Mouse (Mus musculus) hindbrain, embryonic 10.5 days (tissue): ENCODE measurements around the gene Inpp4b. TPM values are rescaled to one million over a fixed set of nuclear protein-coding genes. Genes with fewer than 3 reads are reported as not detected.
"Not testable (repeated sequence)": the region's sequence is repeated elsewhere in the genome, so short reads cannot be mapped to it uniquely, and the experiment has no call there.

Experiments
- DNase-seq: peaks from one replicate; pipeline ENCODE4 v3.0.0-alpha.2; 2017; ENCODE audit warnings: low spot score
- H3K27ac ChIP-seq: fragments of 300-500 bp; sonication (generic); 2 replicates; pipeline ENCODE4 v1.5.1; 2016; ENCODE audit warnings: mild to moderate bottlenecking, moderate library complexity
- H3K27me3 ChIP-seq: fragments of 300-500 bp; sonication (generic); 2 replicates; pipeline ENCODE4 v1.6.1; 2016; ENCODE audit warnings: mild to moderate bottlenecking; ENCODE audit not compliant: poor library complexity, insufficient read depth, severe bottlenecking
- H3K36me3 ChIP-seq: fragments of 300-500 bp; sonication (generic); 2 replicates; pipeline ENCODE4 v1.6.1; 2016; ENCODE audit warnings: mild to moderate bottlenecking, moderate library complexity
- H3K4me1 ChIP-seq: fragments of 300-500 bp; sonication (generic); replicated peaks from 2 replicates; pipeline ENCODE4 v1.6.1; 2016; ENCODE audit warnings: mild to moderate bottlenecking
- H3K4me3 ChIP-seq: fragments of 300-500 bp; sonication (generic); 2 replicates; pipeline ENCODE4 v1.5.1; 2016; ENCODE audit warnings: mild to moderate bottlenecking, moderate library complexity
- H3K9me3 ChIP-seq: fragments of 300-500 bp; sonication (generic); 2 replicates; pipeline ENCODE4 v1.6.1; 2016; ENCODE audit warnings: mild to moderate bottlenecking, moderate library complexity
- WGBS: fragments of 180-500 bp; shearing (Covaris S2); methylation state at CpG from one replicate; pipeline ENCODE4 v1.1.7; 2016; 5-methylcytosine and 5-hydroxymethylcytosine counted together
- polyA plus RNA-seq: library from polyadenylated mRNA; unstranded; fragments of >200 nt; fragmentation: Nextera tagmentation; extraction: Ambion mirVana; gene quantifications from 2 replicates; pipeline ENCODE4 v1.2.1, GENCODE M21; 2016

Gene Inpp4b
- polyA plus RNA-seq, 1 experiment from 2014 or later, result 3.0 TPM

GRCm38 (mm10) chr8:81893292-81893691 lies 550.9 kb downstream of the Inpp4b start:
- Histone ChIP-seq H3K9me3 (0 out of 2 replicates have a peak, but pooled peaks cover 3% of the 10 kb centered on the region), H3K36me3 (no peaks in the 10 kb centered on the region), H3K27me3 (no peaks in the 10 kb centered on the region), H3K4me1 (no peaks in the 10 kb centered on the region), H3K27ac (no peak overlapping the region), H3K4me3 (no peak overlapping the region)
- DNase-seq, result no peak
- WGBS, result 88% methylated on average over 1 of the region's 1 CpGs

GRCm38 (mm10) chr8:81946812-81947211 lies 604.5 kb downstream of the Inpp4b start:
- Histone ChIP-seq H3K27me3 (no peaks in the 10 kb centered on the region), H3K4me3 (no peak overlapping the region), H3K36me3 (no peaks in the 10 kb centered on the region), H3K27ac (no peak overlapping the region), H3K9me3 (no peaks in the 10 kb centered on the region), H3K4me1 (no peaks in the 10 kb centered on the region)
- WGBS, result 96% methylated on average over 5 of the region's 5 CpGs
- DNase-seq, result no peak

GRCm38 (mm10) chr8:81953101-81953500 lies 610.7 kb downstream of the Inpp4b start:
- 87% methylated on average over 2 of the region's 2 CpGs for WGBS
- Histone ChIP-seq H3K9me3 (no peaks in the 10 kb centered on the region), H3K27me3 (no peaks in the 10 kb centered on the region), H3K4me3 (no peak overlapping the region), H3K4me1 (no peaks in the 10 kb centered on the region), H3K36me3 (no peaks in the 10 kb centered on the region), H3K27ac (no peak overlapping the region)
- DNase-seq, result no peak

- no peak overlapping the region for H3K4me3 ChIP-seq
- H3K27ac ChIP-seq, result no peak overlapping the region
- no peaks in the 10 kb centered on the region for H3K9me3 ChIP-seq
- peak; percentile 6 for DNase-seq
- no peaks in the 10 kb centered on the region for H3K36me3 ChIP-seq
- WGBS, result 66% methylated on average over 8 of the region's 8 CpGs
- no peaks in the 10 kb centered on the region for H3K4me1 ChIP-seq
- no peaks in the 10 kb centered on the region for H3K27me3 ChIP-seq
Observed at GRCm38 (mm10) chr8:81985128-81985665, 642.8 kb downstream of the Inpp4b start.

GRCm38 (mm10) chr8:81992966-81993365 lies 650.6 kb downstream of the Inpp4b start:
- no peaks in the 10 kb centered on the region for H3K36me3 ChIP-seq
- H3K27me3 ChIP-seq, result no peaks in the 10 kb centered on the region
- no peaks in the 10 kb centered on the region for H3K4me1 ChIP-seq
- DNase-seq, result no peak
- H3K4me3 ChIP-seq, result no peak overlapping the region
- no peak overlapping the region for H3K27ac ChIP-seq
- H3K9me3 ChIP-seq, result no peaks in the 10 kb centered on the region
- 94% methylated on average over 3 of the region's 3 CpGs for WGBS

- H3K4me1 ChIP-seq, result no peaks in the 10 kb centered on the region
- no peak overlapping the region for H3K4me3 ChIP-seq
- no peak overlapping the region for H3K27ac ChIP-seq
- 87% methylated on average over 3 of the region's 3 CpGs for WGBS
- H3K36me3 ChIP-seq, result no peaks in the 10 kb centered on the region
- H3K9me3 ChIP-seq, result no peaks in the 10 kb centered on the region
- no peak for DNase-seq
- no peaks in the 10 kb centered on the region for H3K27me3 ChIP-seq
Observed at GRCm38 (mm10) chr8:81996239-81996638, 653.9 kb downstream of the Inpp4b start.

- H3K36me3 ChIP-seq, result no peaks in the 10 kb centered on the region
- no peaks in the 10 kb centered on the region for H3K9me3 ChIP-seq
- no peak overlapping the region for H3K4me3 ChIP-seq
- WGBS, result 90% methylated on average over 1 of the region's 1 CpGs
- H3K27ac ChIP-seq, result no peak overlapping the region
- no peak for DNase-seq
- H3K27me3 ChIP-seq, result no peaks in the 10 kb centered on the region
- no peaks in the 10 kb centered on the region for H3K4me1 ChIP-seq
Observed at GRCm38 (mm10) chr8:81996823-81997222, 654.5 kb downstream of the Inpp4b start.

GRCm38 (mm10) chr8:82004158-82004557 lies 661.8 kb downstream of the Inpp4b start:
- Histone ChIP-seq H3K27me3 (no peaks in the 10 kb centered on the region), H3K9me3 (no peaks in the 10 kb centered on the region), H3K36me3 (no peaks in the 10 kb centered on the region), H3K4me1 (no peaks in the 10 kb centered on the region), H3K27ac (no peak overlapping the region), H3K4me3 (no peak overlapping the region)
- WGBS, result 91% methylated on average over 4 of the region's 4 CpGs
- no peak for DNase-seq

GRCm38 (mm10) chr8:82005466-82005865 lies 663.1 kb downstream of the Inpp4b start:
- no peak for DNase-seq
- Histone ChIP-seq H3K36me3 (no peaks in the 10 kb centered on the region), H3K27me3 (no peaks in the 10 kb centered on the region)

GRCm38 (mm10) chr8:82017792-82018191 lies 675.4 kb downstream of the Inpp4b start:
- H3K4me3 ChIP-seq, result no peak overlapping the region
- no peaks in the 10 kb centered on the region for H3K9me3 ChIP-seq
- 90% methylated on average over 5 of the region's 5 CpGs for WGBS
- H3K27me3 ChIP-seq, result no peaks in the 10 kb centered on the region
- H3K36me3 ChIP-seq, result no peaks in the 10 kb centered on the region
- DNase-seq, result no peak
- H3K27ac ChIP-seq, result no peak overlapping the region
- H3K4me1 ChIP-seq, result no peaks in the 10 kb centered on the region

More at GRCm38 (mm10) chr8:82005466-82005865, 663.1 kb downstream of the Inpp4b start:
- no peaks in the 10 kb centered on the region for H3K4me1 ChIP-seq
- H3K4me3 ChIP-seq, result no peak overlapping the region
- WGBS, result 90% methylated on average over 2 of the region's 2 CpGs
- no peak overlapping the region for H3K27ac ChIP-seq
- H3K9me3 ChIP-seq, result no peaks in the 10 kb centered on the region

- Histone ChIP-seq H3K4me1 (peaks cover 9% of the 10 kb centered on the region), H3K36me3 (no peaks in the 10 kb centered on the region), H3K9me3 (no peaks in the 10 kb centered on the region), H3K27me3 (no peaks in the 10 kb centered on the region), H3K27ac (no peak overlapping the region), H3K4me3 (no peak overlapping the region)
- DNase-seq, result no peak
- WGBS, result 71% methylated on average over 3 of the region's 3 CpGs
Observed at GRCm38 (mm10) chr8:82027401-82027800, 685.0 kb downstream of the Inpp4b start.

GRCm38 (mm10) chr8:82028896-82029295 lies 686.5 kb downstream of the Inpp4b start:
- H3K36me3 ChIP-seq, result no peaks in the 10 kb centered on the region
- DNase-seq, result no peak
- H3K9me3 ChIP-seq, result no peaks in the 10 kb centered on the region
- WGBS, result 43% methylated on average over 1 of the region's 1 CpGs
- H3K4me1 ChIP-seq, result peaks cover 9% of the 10 kb centered on the region
- no peaks in the 10 kb centered on the region for H3K27me3 ChIP-seq
- H3K27ac ChIP-seq, result no peak overlapping the region
- no peak overlapping the region for H3K4me3 ChIP-seq

GRCm38 (mm10) chr8:82032035-82032434 lies 689.7 kb downstream of the Inpp4b start:
- not testable (repeated sequence) for DNase-seq, H3K27me3 ChIP-seq, H3K27ac ChIP-seq

GRCm38 (mm10) chr8:82054030-82054429 lies 711.7 kb downstream of the Inpp4b start:
- Histone ChIP-seq H3K27me3 (no peaks in the 10 kb centered on the region), H3K4me3 (no peak overlapping the region), H3K4me1 (no peaks in the 10 kb centered on the region), H3K9me3 (no peaks in the 10 kb centered on the region), H3K27ac (no peak overlapping the region), H3K36me3 (no peaks in the 10 kb centered on the region)
- DNase-seq, result no peak
- 72% methylated on average over 3 of the region's 3 CpGs for WGBS

More at GRCm38 (mm10) chr8:82032035-82032434, 689.7 kb downstream of the Inpp4b start:
- not testable (repeated sequence) for H3K4me1 ChIP-seq, H3K9me3 ChIP-seq, H3K4me3 ChIP-seq, H3K36me3 ChIP-seq
